Mouse (Mus musculus) megakaryocyte, embryonic 14.5 days (primary cell): ENCODE measurements around the gene Nell2. TPM values are rescaled to one million over a fixed set of nuclear protein-coding genes. Genes with fewer than 3 reads are reported as not detected.

ENCODE experiments used
- H3K27me3 ChIP-seq: replicated peaks from 2 replicates; pipeline ENCODE3; 2012; ENCODE audit warnings: inconsistent platforms
- H3K36me3 ChIP-seq: replicated peaks from 2 replicates; pipeline ENCODE3; 2012; ENCODE audit warnings: low read length, inconsistent platforms, mixed read lengths
- H3K4me1 ChIP-seq: 2 replicates; pipeline ENCODE4 v1.6.1; 2012; ENCODE audit warnings: inconsistent platforms
- H3K4me3 ChIP-seq: replicated peaks from 2 replicates; pipeline ENCODE3; 2012; ENCODE audit warnings: moderate library complexity, mild to moderate bottlenecking, inconsistent platforms
- H3K9me3 ChIP-seq: 2 replicates; pipeline ENCODE4 v1.6.1; 2012; ENCODE audit warnings: inconsistent platforms
- FLI1 ChIP-seq: IDR thresholded peaks from 2 replicates; pipeline ENCODE4 v1.6.1; 2012; ENCODE audit warnings: low read length, inconsistent platforms, mixed read lengths
- GATA1 ChIP-seq: IDR thresholded peaks from 3 replicates; pipeline ENCODE4 v1.6.1; 2012; ENCODE audit warnings: mixed read lengths, low read length, inconsistent platforms, borderline replicate concordance
- polyA plus RNA-seq: library from polyadenylated mRNA; stranded (reverse); fragments of >175 nt; gene quantifications from 2 replicates; pipeline ENCODE4 v1.2.3, GENCODE M21; 2012; ENCODE audit warnings: low replicate concordance; ENCODE audit not compliant: insufficient read depth

The Nell2 gene
- polyA plus RNA-seq, 1 experiment, result not detected

DNA sequence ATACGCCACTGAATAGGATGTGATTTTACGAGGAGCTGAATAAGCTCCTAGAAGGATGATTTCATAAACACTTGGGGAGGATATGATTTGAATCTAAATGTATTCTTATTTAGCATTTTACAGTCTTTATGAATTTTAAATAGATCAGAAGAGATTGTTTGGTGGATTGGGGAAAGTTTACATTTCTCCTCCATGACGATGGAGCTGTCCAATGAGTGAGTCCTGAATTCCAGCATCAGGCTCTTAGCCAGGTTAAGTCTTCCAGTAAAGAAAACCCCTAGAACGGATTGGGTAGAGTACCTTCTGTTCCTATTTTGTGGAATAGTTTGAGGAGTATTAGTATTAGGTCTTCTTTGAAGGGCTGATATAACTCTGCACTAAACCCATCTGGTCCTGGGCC, 317.8 kb downstream of the Nell2 start:
- no peak for TF ChIP-seq GATA1
- TF ChIP-seq FLI1, result no peak
- H3K4me1 ChIP-seq, result no peaks in the 10 kb centered on the region
- no peak overlapping the region for H3K4me3 ChIP-seq
- no peaks in the 10 kb centered on the region for H3K36me3 ChIP-seq
- peaks cover 44% of the 10 kb centered on the region for H3K9me3 ChIP-seq
- no peaks in the 10 kb centered on the region for H3K27me3 ChIP-seq

DNA sequence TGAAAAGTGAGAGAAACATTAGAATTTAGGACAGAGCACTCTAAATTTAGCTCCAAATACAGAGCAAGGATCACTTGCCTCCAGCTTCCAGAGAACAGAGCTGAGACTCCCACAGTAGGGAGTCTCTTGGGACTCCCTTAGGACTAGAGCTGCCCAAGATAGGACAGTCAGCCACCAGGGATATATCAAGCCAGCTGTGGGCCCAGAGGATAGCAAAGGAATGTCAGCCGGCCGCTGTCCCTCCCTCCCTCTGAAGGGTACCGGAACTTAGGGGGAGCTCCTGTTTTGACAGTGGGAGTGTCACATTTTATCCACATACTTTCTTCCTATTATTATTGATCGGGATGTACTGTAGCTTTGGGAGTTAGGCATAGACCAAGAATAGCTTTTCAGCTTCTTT, 319.2 kb downstream of the Nell2 start:
- Histone ChIP-seq H3K4me1 (no peaks in the 10 kb centered on the region), H3K36me3 (no peaks in the 10 kb centered on the region), H3K4me3 (no peak overlapping the region), H3K27me3 (no peaks in the 10 kb centered on the region), H3K9me3 (peaks cover 39% of the 10 kb centered on the region)
- TF ChIP-seq FLI1 (no peak), GATA1 (no peak)

DNA sequence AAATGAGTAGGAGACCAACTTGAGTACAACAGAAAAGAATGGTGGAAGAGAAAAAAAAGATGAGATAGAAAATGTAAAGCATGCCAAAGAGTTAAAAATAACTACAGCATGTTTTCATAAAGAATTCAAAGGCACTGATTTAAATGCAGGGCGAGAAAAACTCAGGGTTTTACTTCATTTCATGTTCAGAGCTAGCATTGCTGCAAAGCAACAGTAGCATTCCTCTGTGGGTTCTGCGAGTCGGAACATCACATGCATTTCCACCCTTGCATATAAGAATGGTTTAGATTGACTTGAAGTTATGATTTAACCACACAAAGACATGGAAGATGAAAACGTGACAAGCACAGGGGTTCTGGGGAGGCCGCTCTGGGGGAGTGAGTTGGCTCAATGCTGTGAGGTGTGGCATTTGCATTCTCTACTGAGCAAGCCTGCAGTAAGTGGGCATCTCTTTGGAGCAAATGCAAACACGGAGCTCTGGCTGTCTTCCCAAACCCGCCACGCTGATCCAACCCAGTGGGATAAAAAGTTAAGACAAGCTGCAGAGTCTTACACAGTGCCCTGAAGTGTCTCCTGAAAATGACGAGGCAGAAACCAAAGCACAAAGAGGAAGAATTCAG, 334.6 kb downstream of the Nell2 start:
- H3K27me3 ChIP-seq, result no peaks in the 10 kb centered on the region
- H3K4me3 ChIP-seq, result no peak overlapping the region
- H3K4me1 ChIP-seq, result no peaks in the 10 kb centered on the region
- TF ChIP-seq GATA1 (no peak), FLI1 (no peak)
- no peaks in the 10 kb centered on the region for H3K36me3 ChIP-seq
- peaks cover 32% of the 10 kb centered on the region for H3K9me3 ChIP-seq

DNA sequence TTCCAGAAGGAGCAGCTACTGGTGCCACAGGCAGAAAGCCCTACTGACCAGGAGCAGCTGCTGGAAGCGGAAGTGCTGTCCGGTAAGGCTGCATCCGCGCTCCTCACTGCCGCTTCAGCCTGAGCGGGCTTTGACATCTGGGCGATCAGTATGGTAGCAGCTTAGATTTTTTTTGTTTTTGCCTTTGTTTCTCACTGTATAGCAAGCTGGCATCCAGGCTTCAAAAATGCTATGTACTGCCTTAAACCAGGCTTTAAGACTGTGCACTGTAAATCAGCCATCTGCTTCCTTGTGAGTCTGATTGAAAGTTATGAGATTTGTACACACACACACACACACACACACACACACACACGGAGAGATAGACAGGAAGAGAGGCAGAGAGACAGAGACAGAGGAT, 335.4 kb downstream of the Nell2 start:
- peaks cover 32% of the 10 kb centered on the region for H3K9me3 ChIP-seq
- H3K4me3 ChIP-seq, result peak overlapping the region; percentile 14
- no peaks in the 10 kb centered on the region for H3K36me3 ChIP-seq
- no peaks in the 10 kb centered on the region for H3K4me1 ChIP-seq
- H3K27me3 ChIP-seq, result no peaks in the 10 kb centered on the region
- TF ChIP-seq GATA1 (no peak), FLI1 (no peak)

DNA sequence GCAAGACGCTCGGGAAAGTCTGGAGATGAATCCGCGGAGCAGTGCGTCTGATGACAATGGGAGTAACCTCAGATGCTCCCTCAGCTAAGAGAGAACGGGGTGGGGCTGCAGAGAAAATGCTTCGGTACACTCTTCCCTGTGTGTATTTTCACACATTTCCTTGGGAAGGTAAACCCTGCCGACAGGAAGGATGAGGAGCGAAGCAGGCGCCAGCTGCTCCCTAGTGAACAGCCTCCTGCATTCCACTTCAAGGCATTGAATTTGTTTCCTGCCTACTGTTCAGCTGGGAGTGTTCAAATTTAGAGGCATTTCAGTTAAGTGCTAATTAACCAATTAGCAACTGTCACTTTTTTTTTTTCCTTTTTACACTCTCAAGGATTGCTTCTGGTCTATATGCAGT, 342.1 kb downstream of the Nell2 start:
- no peaks in the 10 kb centered on the region for H3K27me3 ChIP-seq
- H3K4me1 ChIP-seq, result no peaks in the 10 kb centered on the region
- peaks cover 56% of the 10 kb centered on the region for H3K9me3 ChIP-seq
- no peak overlapping the region for H3K4me3 ChIP-seq
- H3K36me3 ChIP-seq, result no peaks in the 10 kb centered on the region
- TF ChIP-seq GATA1 (no peak), FLI1 (no peak)

DNA sequence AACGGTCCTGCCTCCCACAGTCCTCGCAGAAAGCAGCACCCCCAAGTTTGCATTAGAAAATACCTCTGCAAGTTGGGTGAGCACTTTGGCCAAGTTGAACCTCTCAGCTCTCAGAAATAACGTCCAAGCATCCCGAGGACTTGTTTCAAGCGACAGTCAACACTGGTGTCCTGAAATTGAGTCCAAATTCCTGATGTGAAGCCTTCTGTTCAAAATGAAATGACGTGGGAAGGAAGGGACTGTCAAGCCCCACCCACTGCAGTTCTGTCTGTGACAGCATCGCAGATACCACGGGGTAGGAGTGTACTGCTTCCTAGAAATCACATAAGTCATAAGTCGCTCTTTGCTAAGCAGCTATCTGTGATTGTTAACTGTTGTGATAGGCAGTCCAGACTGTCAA, 342.9 kb downstream of the Nell2 start:
- no peak overlapping the region for H3K4me3 ChIP-seq
- H3K9me3 ChIP-seq, result peaks cover 57% of the 10 kb centered on the region
- no peak for TF ChIP-seq GATA1
- TF ChIP-seq FLI1, result no peak
- H3K4me1 ChIP-seq, result no peaks in the 10 kb centered on the region
- H3K36me3 ChIP-seq, result no peaks in the 10 kb centered on the region
- H3K27me3 ChIP-seq, result no peaks in the 10 kb centered on the region

DNA sequence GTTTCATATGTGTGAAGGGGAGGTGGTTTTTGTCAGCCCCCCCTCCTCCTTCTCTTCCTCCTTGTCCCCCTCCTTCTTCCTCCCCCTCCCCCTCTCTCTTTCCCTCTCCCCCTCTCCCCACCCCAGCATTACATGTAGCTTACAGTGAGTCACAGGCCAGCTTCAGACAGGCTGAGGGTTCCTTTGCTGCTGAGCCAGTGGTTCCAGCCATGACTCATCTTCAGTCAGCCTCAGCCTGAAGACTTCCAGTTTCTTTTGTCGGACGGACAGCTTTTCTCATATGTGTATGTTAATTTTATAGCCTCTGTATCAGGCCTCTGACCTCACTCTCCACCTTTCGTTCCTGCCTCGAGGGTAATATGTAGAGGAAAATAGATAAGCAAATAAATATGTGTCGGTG, 344.9 kb downstream of the Nell2 start:
- H3K9me3 ChIP-seq, result peaks cover 43% of the 10 kb centered on the region
- no peak overlapping the region for H3K4me3 ChIP-seq
- H3K36me3 ChIP-seq, result no peaks in the 10 kb centered on the region
- no peaks in the 10 kb centered on the region for H3K27me3 ChIP-seq
- H3K4me1 ChIP-seq, result no peaks in the 10 kb centered on the region
- TF ChIP-seq GATA1 (no peak), FLI1 (no peak)

DNA sequence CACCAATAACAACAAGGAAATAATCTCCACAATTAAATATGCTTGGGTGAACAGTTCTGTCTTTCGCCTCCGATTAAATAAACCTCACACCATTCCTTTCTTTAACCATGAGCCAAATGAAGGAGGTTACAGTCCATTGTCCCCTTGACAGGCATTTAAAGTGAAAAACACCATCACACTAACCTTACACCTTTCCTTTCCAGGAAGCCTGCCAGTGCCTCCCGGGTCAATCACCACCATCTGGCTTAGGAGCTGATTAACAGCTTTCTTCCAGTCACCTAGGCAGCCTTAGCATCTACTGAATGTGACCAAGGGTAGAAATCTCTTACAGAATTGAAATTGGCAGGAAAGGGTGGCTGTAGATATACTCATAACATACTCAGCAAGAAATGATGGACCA, 371.5 kb downstream of the Nell2 start:
- Histone ChIP-seq H3K4me1 (no peaks in the 10 kb centered on the region), H3K36me3 (no peaks in the 10 kb centered on the region), H3K4me3 (no peak overlapping the region), H3K9me3 (peaks cover 22% of the 10 kb centered on the region), H3K27me3 (no peaks in the 10 kb centered on the region)
- no peak for TF ChIP-seq FLI1
- TF ChIP-seq GATA1, result no peak

DNA sequence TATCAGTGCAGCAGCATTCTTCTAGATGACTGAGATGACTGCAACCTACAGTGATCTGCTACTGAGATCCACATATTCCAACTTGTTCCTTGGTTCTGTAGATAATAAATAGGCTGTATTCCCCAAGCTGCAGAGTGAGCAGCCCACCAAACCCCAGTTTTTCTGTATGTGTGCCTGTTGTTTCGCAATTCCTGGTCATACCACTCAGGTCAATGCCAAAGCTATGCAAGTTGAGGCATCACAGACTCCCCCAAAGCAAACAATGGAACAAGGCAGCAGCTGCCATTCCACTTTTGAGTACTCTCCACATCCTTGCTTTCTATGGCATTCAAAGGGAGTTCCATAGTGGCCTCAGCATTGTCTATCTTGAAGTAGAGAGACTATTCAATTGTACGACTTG, 383.2 kb downstream of the Nell2 start:
- no peak for TF ChIP-seq FLI1
- no peak for TF ChIP-seq GATA1
- H3K4me3 ChIP-seq, result no peak overlapping the region
- H3K27me3 ChIP-seq, result no peaks in the 10 kb centered on the region
- no peaks in the 10 kb centered on the region for H3K4me1 ChIP-seq
- H3K9me3 ChIP-seq, result peaks cover 7% of the 10 kb centered on the region; the same call in 1 of the 2 replicates
- H3K36me3 ChIP-seq, result no peaks in the 10 kb centered on the region

DNA sequence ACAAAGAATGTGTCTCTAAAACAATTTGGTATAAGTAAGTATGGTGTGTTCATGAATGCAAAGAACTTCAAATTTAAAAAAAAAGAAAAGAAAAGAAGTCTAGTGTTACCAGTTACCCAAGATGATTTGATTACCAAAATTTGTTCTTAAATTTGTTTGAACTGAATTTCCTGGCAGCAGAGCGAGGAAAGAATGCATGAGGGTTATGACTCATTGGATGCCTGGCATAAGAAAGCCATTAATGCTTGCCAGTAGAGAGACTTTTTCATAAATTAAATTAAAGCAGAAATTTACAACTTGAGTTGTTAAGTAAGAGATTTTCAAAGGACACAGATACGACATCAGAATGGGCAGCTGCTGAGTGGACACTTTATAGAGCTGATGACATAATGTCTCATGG, 384.2 kb downstream of the Nell2 start:
- H3K9me3 ChIP-seq, result peaks cover 3% of the 10 kb centered on the region; the same call in 1 of the 2 replicates
- H3K27me3 ChIP-seq, result no peaks in the 10 kb centered on the region
- no peaks in the 10 kb centered on the region for H3K36me3 ChIP-seq
- no peaks in the 10 kb centered on the region for H3K4me1 ChIP-seq
- TF ChIP-seq FLI1, result no peak
- no peak for TF ChIP-seq GATA1
- H3K4me3 ChIP-seq, result no peak overlapping the region
